Mouse (Mus musculus) heart, postnatal 0 days (tissue): ENCODE data around the gene OR5BS1P.

Experiments
- CTCF ChIP-seq: IDR thresholded peaks from 2 replicates; pipeline ENCODE4 v1.5.1; 2016; ENCODE audit warnings: antibody characterized with exemption, control low read depth, low read depth
- EP300 ChIP-seq: IDR thresholded peaks from 2 replicates; pipeline ENCODE4 v1.6.1; 2016; ENCODE audit warnings: antibody characterized with exemption, low read depth

GRCm38 (mm10) chr15:98507321-98507720 is 37.6 kb downstream of the OR5BS1P start:
- TF ChIP-seq CTCF = no peak
- TF ChIP-seq EP300 = no peak
